Mouse (Mus musculus): ENCODE measurements around the gene Apol7a.

DNA sequence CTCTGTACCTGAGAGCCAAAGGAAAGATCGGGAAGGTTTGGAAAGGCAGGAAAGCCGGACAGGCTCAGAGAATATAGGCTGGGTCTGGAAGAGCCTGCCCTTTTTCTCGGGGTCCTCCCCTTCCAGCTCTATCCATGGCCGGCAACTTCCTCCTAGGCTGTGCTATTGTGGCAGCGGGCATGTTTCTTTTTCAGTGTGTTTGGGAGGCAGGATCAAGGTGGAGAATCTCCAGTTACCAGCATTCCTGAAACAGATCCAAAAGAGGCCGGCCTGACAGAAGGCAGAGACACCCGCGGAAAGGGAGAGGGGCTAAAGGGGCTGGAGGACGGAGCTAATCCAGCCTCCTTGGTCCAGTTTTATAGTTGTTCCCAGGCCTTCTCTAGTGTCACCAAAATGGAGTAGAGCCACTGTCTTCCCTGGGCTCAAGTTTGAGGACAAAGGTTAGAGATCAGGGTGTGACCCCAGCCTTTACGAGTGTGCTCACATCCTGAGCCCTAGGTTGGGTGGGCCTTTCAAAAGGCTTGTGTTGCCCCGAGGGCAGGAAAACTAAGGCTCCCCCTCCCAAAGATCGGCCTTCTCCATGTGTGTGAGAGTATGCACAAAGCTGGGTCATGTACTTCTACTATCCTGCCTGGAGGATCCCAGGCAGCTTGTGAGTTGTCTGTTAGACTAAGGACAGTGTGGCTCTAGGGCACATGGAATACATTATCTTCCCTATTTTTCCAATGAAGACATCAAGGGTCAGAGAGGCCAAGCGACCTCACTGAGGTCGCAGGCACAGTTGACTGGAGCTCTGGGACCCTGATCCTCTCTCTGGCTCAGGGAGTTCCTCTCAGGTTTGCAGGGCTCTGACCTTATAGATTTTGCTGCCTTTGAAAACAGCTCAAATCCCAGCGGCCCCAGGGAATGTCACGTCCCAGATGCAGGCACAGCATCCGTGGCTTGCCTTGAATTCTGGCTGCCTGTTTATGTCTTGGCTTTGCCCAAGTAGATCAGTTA lies 54.5 kb downstream of the Apol7a start:
- TF ChIP-seq CTCF (IDR thresholded peaks at IDR 0.05; ENCODE audit: low read depth, low read length): no peak
- TF ChIP-seq POLR2A (IDR thresholded peaks at IDR 0.05; ENCODE audit: borderline replicate concordance, low read depth, low read length): no peak

All from bone marrow macrophage, adult 2 months (primary cell).